Mouse (Mus musculus): ENCODE measurements at regions not wholly inside any gene's neighbourhood (a gene's known extent, or its start where the extent isn't known, plus 50 kb on each side); places are given as distances from the start of the nearest gene placed in this dataset.

DNA sequence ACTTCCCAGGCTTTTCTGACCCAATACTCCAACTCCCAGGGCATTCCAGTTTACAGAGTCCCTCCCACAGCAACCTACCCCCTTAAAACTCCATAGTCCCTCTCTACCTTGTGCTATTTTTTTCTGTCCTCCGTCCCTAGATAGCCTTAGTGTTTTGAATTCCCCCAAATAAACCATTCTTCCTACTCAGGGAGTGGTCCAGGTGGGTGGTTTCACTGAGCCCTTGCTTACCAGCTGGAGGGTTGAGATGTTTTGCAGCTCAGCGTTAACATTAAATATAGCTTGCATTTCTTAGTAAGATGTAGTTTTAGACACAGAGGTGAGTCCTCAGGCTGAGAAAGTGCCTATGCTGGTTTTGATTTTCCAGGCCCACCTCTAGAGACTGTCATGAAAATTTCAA lies 313.0 kb downstream of the Bmper start:
- H3K9ac ChIP-seq (ENCODE audit: low read depth, poor library complexity, severe bottlenecking), result no peak overlapping the region

DNA sequence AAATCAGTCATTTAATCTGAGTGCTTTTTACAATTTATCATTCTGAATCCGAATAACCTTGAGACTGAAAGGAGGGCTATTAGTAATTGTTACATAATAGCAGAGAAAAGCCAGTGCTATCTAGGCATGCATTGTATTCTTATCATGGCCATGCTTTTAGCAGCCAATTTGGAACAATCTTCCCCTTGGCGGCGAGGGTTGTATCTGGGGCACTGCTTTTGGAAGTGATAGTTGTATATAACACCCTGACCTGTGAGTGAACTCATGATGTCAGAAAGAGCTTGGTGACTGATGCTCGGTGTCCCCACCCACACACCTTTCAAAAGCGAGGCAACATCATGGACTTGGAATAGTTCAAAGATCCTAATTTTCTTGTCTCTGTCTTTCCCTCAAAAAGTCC lies 315.2 kb downstream of the Bmper start:
- Histone ChIP-seq H3K9me3 (replicated peaks; ENCODE audit: control insufficient read depth, insufficient read depth, low read length, poor library complexity, severe bottlenecking) (no peaks in the 10 kb centered on the region), H3K27me3 (ENCODE audit: control insufficient read depth, insufficient read depth, low read length, poor library complexity, severe bottlenecking) (no peaks in the 10 kb centered on the region), H3K36me3 (ENCODE audit: control insufficient read depth, insufficient read depth, low read length, poor library complexity, severe bottlenecking) (no peaks in the 10 kb centered on the region), H3K4me1 (ENCODE audit: control insufficient read depth, insufficient read depth, low read length) (no peaks in the 10 kb centered on the region), H3K9ac (ENCODE audit: low read depth, poor library complexity, severe bottlenecking) (no peak overlapping the region), H3K27ac (ENCODE audit: insufficient read depth, low read length) (no peak overlapping the region), H3K4me3 (ENCODE audit: low read depth, low read length) (no peak overlapping the region)
- TF ChIP-seq CTCF (IDR thresholded peaks at IDR 0.05; ENCODE audit: low read depth, low read length) (no peak), EP300 (IDR thresholded peaks at IDR 0.05; ENCODE audit: insufficient read depth, low read depth, low read length) (no peak), POLR2A (IDR thresholded peaks at IDR 0.05; ENCODE audit: insufficient read depth, low read length) (no peak)

More for the DNA sequence above, 313.0 kb downstream of the Bmper start:
- TF ChIP-seq EP300 (IDR thresholded peaks at IDR 0.05; ENCODE audit: insufficient read depth, low read depth, low read length) (no peak), POLR2A (IDR thresholded peaks at IDR 0.05; ENCODE audit: insufficient read depth, low read length) (no peak), CTCF (IDR thresholded peaks at IDR 0.05; ENCODE audit: low read depth, low read length) (no peak)
- no peaks in the 10 kb centered on the region for H3K4me1 ChIP-seq (ENCODE audit: control insufficient read depth, insufficient read depth, low read length)
- H3K27me3 ChIP-seq (ENCODE audit: control insufficient read depth, insufficient read depth, low read length, poor library complexity, severe bottlenecking), result no peaks in the 10 kb centered on the region
- no peak overlapping the region for H3K27ac ChIP-seq (ENCODE audit: insufficient read depth, low read length)
- no peaks in the 10 kb centered on the region for H3K36me3 ChIP-seq (ENCODE audit: control insufficient read depth, insufficient read depth, low read length, poor library complexity, severe bottlenecking)
- H3K9me3 ChIP-seq (replicated peaks; ENCODE audit: control insufficient read depth, insufficient read depth, low read length, poor library complexity, severe bottlenecking), result no peaks in the 10 kb centered on the region
- H3K4me3 ChIP-seq (ENCODE audit: low read depth, low read length), result no peak overlapping the region

DNA sequence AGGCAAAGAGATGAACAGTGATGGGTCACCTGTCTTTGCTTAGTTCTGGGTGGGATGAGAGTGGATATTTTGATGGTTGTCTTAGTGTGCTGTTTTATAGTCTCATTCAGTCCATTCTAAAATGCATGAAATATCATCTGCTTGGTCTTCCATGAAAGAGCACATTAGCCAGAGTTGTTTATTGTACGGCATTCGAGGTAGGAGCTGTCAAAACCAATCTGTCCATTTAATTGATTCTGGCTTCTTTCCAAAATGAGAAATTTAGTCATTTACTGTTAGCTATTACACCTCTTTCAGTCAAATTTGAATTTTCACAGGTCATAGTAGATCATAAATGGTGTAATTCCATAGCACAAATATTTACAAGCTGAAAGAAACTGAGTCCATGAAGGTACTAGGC lies 328.8 kb downstream of the Bmper start:
- Histone ChIP-seq H3K4me1 (ENCODE audit: control insufficient read depth, insufficient read depth, low read length) (no peaks in the 10 kb centered on the region), H3K9me3 (replicated peaks; ENCODE audit: control insufficient read depth, insufficient read depth, low read length, poor library complexity, severe bottlenecking) (no peaks in the 10 kb centered on the region), H3K9ac (ENCODE audit: low read depth, poor library complexity, severe bottlenecking) (no peak overlapping the region), H3K27me3 (ENCODE audit: control insufficient read depth, insufficient read depth, low read length, poor library complexity, severe bottlenecking) (no peaks in the 10 kb centered on the region), H3K36me3 (ENCODE audit: control insufficient read depth, insufficient read depth, low read length, poor library complexity, severe bottlenecking) (no peaks in the 10 kb centered on the region), H3K27ac (ENCODE audit: insufficient read depth, low read length) (no peak overlapping the region), H3K4me3 (ENCODE audit: low read depth, low read length) (no peak overlapping the region)
- no peak for TF ChIP-seq POLR2A (IDR thresholded peaks at IDR 0.05; ENCODE audit: insufficient read depth, low read length)
- no peak for TF ChIP-seq EP300 (IDR thresholded peaks at IDR 0.05; ENCODE audit: insufficient read depth, low read depth, low read length)
- TF ChIP-seq CTCF (IDR thresholded peaks at IDR 0.05; ENCODE audit: low read depth, low read length), result no peak

DNA sequence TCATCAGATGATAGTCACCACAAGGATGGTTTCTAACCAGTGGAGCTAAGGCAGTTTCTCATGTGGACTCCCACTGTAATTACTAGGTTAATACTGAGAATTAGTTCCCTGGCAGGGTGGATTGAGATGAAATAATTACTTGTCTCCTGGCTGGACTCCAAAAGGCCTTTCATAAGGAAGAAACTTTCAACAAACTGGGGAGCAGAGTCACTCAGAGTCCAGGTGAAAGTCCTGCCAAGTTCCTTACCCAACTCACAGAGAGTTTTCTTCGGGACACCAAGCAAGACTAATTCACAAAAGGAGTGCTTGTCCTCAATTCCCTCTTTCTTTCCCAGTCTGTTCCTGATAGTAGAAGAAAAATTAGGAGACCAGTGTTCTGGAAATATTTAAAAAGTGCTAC lies 330.9 kb downstream of the Bmper start:
- Histone ChIP-seq H3K4me3 (ENCODE audit: low read depth, low read length) (no peak overlapping the region), H3K9me3 (replicated peaks; ENCODE audit: control insufficient read depth, insufficient read depth, low read length, poor library complexity, severe bottlenecking) (no peaks in the 10 kb centered on the region), H3K27ac (ENCODE audit: insufficient read depth, low read length) (no peak overlapping the region), H3K4me1 (ENCODE audit: control insufficient read depth, insufficient read depth, low read length) (no peaks in the 10 kb centered on the region), H3K9ac (ENCODE audit: low read depth, poor library complexity, severe bottlenecking) (no peak overlapping the region), H3K36me3 (ENCODE audit: control insufficient read depth, insufficient read depth, low read length, poor library complexity, severe bottlenecking) (no peaks in the 10 kb centered on the region), H3K27me3 (ENCODE audit: control insufficient read depth, insufficient read depth, low read length, poor library complexity, severe bottlenecking) (no peaks in the 10 kb centered on the region)
- TF ChIP-seq CTCF (IDR thresholded peaks at IDR 0.05; ENCODE audit: low read depth, low read length), result no peak
- no peak for TF ChIP-seq EP300 (IDR thresholded peaks at IDR 0.05; ENCODE audit: insufficient read depth, low read depth, low read length)
- no peak for TF ChIP-seq POLR2A (IDR thresholded peaks at IDR 0.05; ENCODE audit: insufficient read depth, low read length)

DNA sequence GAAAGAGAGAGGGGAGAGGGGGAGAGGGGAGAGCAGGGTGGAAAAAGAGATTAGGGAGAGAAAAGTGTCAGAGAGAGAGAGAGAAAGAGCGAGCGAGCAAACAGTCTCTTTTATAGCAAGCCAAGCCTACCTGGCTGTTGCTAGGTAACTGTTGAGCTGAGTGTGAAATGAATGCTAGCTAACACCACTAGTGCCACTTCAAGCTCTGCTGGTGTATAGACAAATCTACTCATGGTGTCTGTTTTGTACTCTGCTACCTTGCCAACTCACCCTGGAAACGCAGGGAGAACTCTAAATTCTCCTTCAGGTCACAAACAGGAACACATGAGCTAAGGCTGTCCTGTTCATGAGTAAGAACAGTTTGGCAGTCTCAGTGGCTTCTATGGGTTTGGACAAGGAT lies 334.7 kb downstream of the Bmper start:
- TF ChIP-seq POLR2A (IDR thresholded peaks at IDR 0.05; ENCODE audit: insufficient read depth, low read length) (no peak), EP300 (IDR thresholded peaks at IDR 0.05; ENCODE audit: insufficient read depth, low read depth, low read length) (no peak), CTCF (IDR thresholded peaks at IDR 0.05; ENCODE audit: low read depth, low read length) (no peak)
- Histone ChIP-seq H3K9ac (ENCODE audit: low read depth, poor library complexity, severe bottlenecking) (no peak overlapping the region), H3K4me3 (ENCODE audit: low read depth, low read length) (no peak overlapping the region), H3K4me1 (ENCODE audit: control insufficient read depth, insufficient read depth, low read length) (no peaks in the 10 kb centered on the region), H3K27me3 (ENCODE audit: control insufficient read depth, insufficient read depth, low read length, poor library complexity, severe bottlenecking) (no peaks in the 10 kb centered on the region), H3K36me3 (ENCODE audit: control insufficient read depth, insufficient read depth, low read length, poor library complexity, severe bottlenecking) (no peaks in the 10 kb centered on the region), H3K9me3 (replicated peaks; ENCODE audit: control insufficient read depth, insufficient read depth, low read length, poor library complexity, severe bottlenecking) (peaks cover 9% of the 10 kb centered on the region), H3K27ac (ENCODE audit: insufficient read depth, low read length) (no peak overlapping the region)

DNA sequence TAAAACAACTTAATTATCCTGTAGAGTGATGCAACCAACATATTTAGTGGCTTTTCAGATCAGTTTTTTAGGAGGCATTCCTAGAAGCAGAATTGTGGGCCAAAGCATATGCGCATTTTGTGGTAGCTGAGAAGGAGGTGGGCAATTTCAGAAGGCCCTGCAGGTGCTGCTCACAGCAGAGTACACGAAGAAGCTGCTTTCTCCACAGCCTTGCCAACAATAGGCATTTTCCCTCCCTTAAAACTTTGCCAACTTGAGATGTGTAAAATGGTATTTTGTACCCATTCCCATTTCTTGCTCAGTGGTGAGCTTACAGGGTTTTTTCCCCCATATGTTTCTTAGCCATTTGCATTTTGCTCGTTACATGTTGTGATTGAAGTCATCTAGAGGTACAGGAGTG lies 339.0 kb downstream of the Bmper start:
- H3K4me1 ChIP-seq (ENCODE audit: control insufficient read depth, insufficient read depth, low read length), result no peaks in the 10 kb centered on the region
- no peaks in the 10 kb centered on the region for H3K27me3 ChIP-seq (ENCODE audit: control insufficient read depth, insufficient read depth, low read length, poor library complexity, severe bottlenecking)
- no peak overlapping the region for H3K9ac ChIP-seq (ENCODE audit: low read depth, poor library complexity, severe bottlenecking)
- H3K27ac ChIP-seq (ENCODE audit: insufficient read depth, low read length), result no peak overlapping the region
- no peak overlapping the region for H3K4me3 ChIP-seq (ENCODE audit: low read depth, low read length)
- peaks cover 13% of the 10 kb centered on the region for H3K9me3 ChIP-seq (replicated peaks; ENCODE audit: control insufficient read depth, insufficient read depth, low read length, poor library complexity, severe bottlenecking)
- H3K36me3 ChIP-seq (ENCODE audit: control insufficient read depth, insufficient read depth, low read length, poor library complexity, severe bottlenecking), result no peaks in the 10 kb centered on the region
- no peak for TF ChIP-seq CTCF (IDR thresholded peaks at IDR 0.05; ENCODE audit: low read depth, low read length)
- no peak for TF ChIP-seq EP300 (IDR thresholded peaks at IDR 0.05; ENCODE audit: insufficient read depth, low read depth, low read length)
- no peak for TF ChIP-seq POLR2A (IDR thresholded peaks at IDR 0.05; ENCODE audit: insufficient read depth, low read length)

All from ES-Bruce4 (cell line).